15 mouse cellular contexts compared by ENCODE assay signal in the genomic region with DNA sequence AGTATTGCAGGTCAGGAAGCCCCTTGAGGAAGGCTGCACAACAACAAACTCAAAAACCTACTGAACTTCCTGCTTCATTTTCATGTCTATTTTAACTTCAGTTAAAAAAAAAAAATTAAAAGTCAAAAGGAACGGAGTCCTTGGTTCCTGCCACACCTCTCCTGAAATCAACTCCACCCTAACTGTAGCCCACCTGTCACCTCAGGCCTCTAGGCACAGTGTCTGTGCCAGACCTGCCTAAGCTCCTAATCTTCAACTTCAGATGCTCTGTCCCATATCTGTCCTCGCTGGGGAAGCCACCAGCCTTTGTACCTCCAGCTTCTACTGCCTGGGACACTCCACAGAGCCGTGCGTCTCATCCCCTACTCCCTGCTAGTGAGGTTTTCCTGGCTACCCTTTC.
DNase-seq lines count a peak whose midpoint lies in the region; ATAC-seq lines count a peak whose summit lies in the region.
"Had no signal": no experiment of that assay in that cellular context is flagged by ENCODE, and none has a peak within 500 bp of the region (broad histone marks: within the 10 kb centered on the region; RNA-seq: fewer than 3 reads in every experiment).

No protein-coding gene starts in this region.

- no peaks in the 10 kb centered on the region for H3K9me3 ChIP-seq in neural tube, embryonic 13.5 days
- H3K9me3 ChIP-seq: embryonic facial prominence, embryonic 10.5 days; limb, embryonic 15.5 days; midbrain, embryonic 15.5 days had no signal

- no peak for DNase-seq in neural tube, embryonic 10.5 days (ENCODE audit: extremely low spot score, low spot score)
- DNase-seq in thymus, postnatal 14 days, result peak; percentile 42
- no peak for DNase-seq in layer of hippocampus, adult 9-10 months (ENCODE audit: low spot score)
- no peak for DNase-seq in heart, adult 11 months
- no peak for DNase-seq in retina, postnatal 1 day
- DNase-seq: adrenal gland, adult 8-10 months; cerebellum, adult 9-10 months; kidney, adult 11 months had no signal

- H3K27me3 ChIP-seq in neural tube, embryonic 13.5 days, result no peaks in the 10 kb centered on the region
- H3K27me3 ChIP-seq: limb, embryonic 15.5 days; midbrain, embryonic 15.5 days had no signal

- no peak for ATAC-seq in neural tube, embryonic 13.5 days (ENCODE audit: low read depth)
- peak; percentile 6 for ATAC-seq in activated CD4-positive, CD25-positive, alpha-beta regulatory T cell, adult 4 months
- peak; percentile 14 for ATAC-seq in inflammation-experienced regulatory T-cells, adult 6 months
- ATAC-seq: midbrain, embryonic 15.5 days had no signal

- H3K4me3 ChIP-seq in neural tube, embryonic 13.5 days, result no peak overlapping the region
- H3K4me3 ChIP-seq: embryonic facial prominence, embryonic 10.5 days; left cerebral cortex, adult 2 months; limb, embryonic 15.5 days; midbrain, embryonic 15.5 days had no signal

- peak overlapping the region; percentile 23; the same call in 1 of the 2 replicates for H3K27ac ChIP-seq in neural tube, embryonic 13.5 days (replicated peaks)
- H3K27ac ChIP-seq: embryonic facial prominence, embryonic 10.5 days; left cerebral cortex, adult 2 months had no signal

- no peaks in the 10 kb centered on the region for H3K36me3 ChIP-seq in neural tube, embryonic 13.5 days
- H3K36me3 ChIP-seq: midbrain, embryonic 15.5 days had no signal

- no peak overlapping the region for H3K4me2 ChIP-seq in neural tube, embryonic 13.5 days
- H3K4me2 ChIP-seq: limb, embryonic 15.5 days; midbrain, embryonic 15.5 days had no signal

- WGBS in neural tube, embryonic 13.5 days, result 92% methylated on average over 4 of the region's 4 CpGs

- H3K9ac ChIP-seq in neural tube, embryonic 13.5 days, result no peak overlapping the region
- H3K9ac ChIP-seq: limb, embryonic 15.5 days; midbrain, embryonic 15.5 days had no signal

- peaks cover 68% of the 10 kb centered on the region for H3K4me1 ChIP-seq in neural tube, embryonic 13.5 days (replicated peaks)
